Mouse (Mus musculus) frontal cortex, postnatal 25 days (tissue): ENCODE data around the gene Cwc22.

Experiments used
- DNase-seq, 2 experiments: peaks; one replicate each; pipeline ENCODE4 v3.0.0; 2022; ENCODE audit warnings: low spot score in 2 of 2

Cwc22 gene

GRCm38 (mm10) chr2:77970556-77970955 is 24.4 kb upstream of the Cwc22 start:
- DNase-seq: no peak

- DNase-seq: no peak
Observed at GRCm38 (mm10) chr2:77969956-77970355, 23.8 kb upstream of the Cwc22 start.

GRCm38 (mm10) chr2:77962450-77963193 is 16.4 kb upstream of the Cwc22 start:
- no peak for DNase-seq

- DNase-seq: no peak
Observed at GRCm38 (mm10) chr2:77961256-77961655, 15.1 kb upstream of the Cwc22 start.

GRCm38 (mm10) chr2:77960711-77961110 is 14.5 kb upstream of the Cwc22 start:
- DNase-seq: no peak

GRCm38 (mm10) chr2:77959341-77959740 is 13.2 kb upstream of the Cwc22 start:
- no peak for DNase-seq

GRCm38 (mm10) chr2:77951415-77951913 is 5.3 kb upstream of the Cwc22 start:
- DNase-seq: no peak

GRCm38 (mm10) chr2:77950111-77950510 is 3.9 kb upstream of the Cwc22 start:
- DNase-seq: no peak

- DNase-seq: no peak
Observed at GRCm38 (mm10) chr2:77949521-77949920, 3.3 kb upstream of the Cwc22 start.

GRCm38 (mm10) chr2:77948921-77949320 is 2.7 kb upstream of the Cwc22 start:
- DNase-seq: no peak

GRCm38 (mm10) chr2:77948126-77948525 is 2.0 kb upstream of the Cwc22 start:
- DNase-seq: no peak

- no peak for DNase-seq
Observed at GRCm38 (mm10) chr2:77947161-77947870, 1.1 kb upstream of the Cwc22 start.

GRCm38 (mm10) chr2:77944860-77945595 is 1.1 kb downstream of the Cwc22 start:
- DNase-seq: no peak

GRCm38 (mm10) chr2:77944281-77944680 is 1.9 kb downstream of the Cwc22 start:
- DNase-seq: no peak

GRCm38 (mm10) chr2:77941944-77942343 is 4.2 kb downstream of the Cwc22 start:
- no peak for DNase-seq

GRCm38 (mm10) chr2:77938317-77938716 is 7.9 kb downstream of the Cwc22 start:
- no peak for DNase-seq

GRCm38 (mm10) chr2:77937818-77938217 is 8.4 kb downstream of the Cwc22 start:
- DNase-seq: no peak

GRCm38 (mm10) chr2:77934138-77934537 is 12.0 kb downstream of the Cwc22 start:
- no peak for DNase-seq

GRCm38 (mm10) chr2:77933630-77934029 is 12.5 kb downstream of the Cwc22 start:
- no peak for DNase-seq

- DNase-seq: no peak
Observed at GRCm38 (mm10) chr2:77931958-77932357, 14.2 kb downstream of the Cwc22 start.

GRCm38 (mm10) chr2:77928352-77928751 is 17.8 kb downstream of the Cwc22 start:
- no peak for DNase-seq

- no peak for DNase-seq
Observed at GRCm38 (mm10) chr2:77926468-77926867, 19.7 kb downstream of the Cwc22 start.
